Mouse (Mus musculus) left cerebral cortex, adult 2 months (tissue): ENCODE measurements around the gene Gp1bb. TPM values are rescaled to one million over a fixed set of nuclear protein-coding genes. Genes with fewer than 3 reads are reported as not detected.

Experiments used
- DNase-seq, 2 experiments: peaks; one replicate each; pipeline ENCODE4 v3.0.0; 2021 to 2022; ENCODE audit warnings: low spot score in 2 of 2, mixed read lengths in 1 of 2; ENCODE audit errors: extremely low spot score in 1 of 2
- H3K27ac ChIP-seq: fragments of 200-600 bp; 2 replicates; pipeline ENCODE4 v1.8.1; 2022
- H3K4me3 ChIP-seq: fragments of 200-600 bp; 2 replicates; pipeline ENCODE4 v1.8.1; 2022
- CTCF ChIP-seq: fragments of 200-600 bp; IDR thresholded peaks from 2 replicates; pipeline ENCODE4 v1.8.1; 2022; ENCODE audit warnings: antibody characterized with exemption, mild to moderate bottlenecking, moderate library complexity
- intact Hi-C: fragments of 180-260 bp; cut with DNase I; formaldehyde crosslinking; loops from one replicate; pipeline ENCODE4 v1.15.1; 2025
- total RNA-seq, 2 experiments: library from RNA; stranded (reverse); gene quantifications; 2 replicates each; pipeline ENCODE4 v1.2.3; 2021

The Gp1bb gene
- total RNA-seq, 2 experiments from 2014 or later = 1.1 to 1.8 TPM

GRCm38 (mm10) chr16:18593930-18594329 lies 28.3 kb downstream of the Gp1bb start:
- intact Hi-C loops = no loop called here
- no peak for TF ChIP-seq CTCF
- Histone ChIP-seq H3K4me3 (no peak overlapping the region), H3K27ac (no peak overlapping the region)
- DNase-seq = no peak

- no peak overlapping the region for H3K27ac ChIP-seq
- intact Hi-C loops = no loop called here
- no peak for DNase-seq
- peak; percentile 18 for TF ChIP-seq CTCF
- H3K4me3 ChIP-seq = no peak overlapping the region
Observed at GRCm38 (mm10) chr16:18591047-18592018, 30.9 kb downstream of the Gp1bb start.

DNA sequence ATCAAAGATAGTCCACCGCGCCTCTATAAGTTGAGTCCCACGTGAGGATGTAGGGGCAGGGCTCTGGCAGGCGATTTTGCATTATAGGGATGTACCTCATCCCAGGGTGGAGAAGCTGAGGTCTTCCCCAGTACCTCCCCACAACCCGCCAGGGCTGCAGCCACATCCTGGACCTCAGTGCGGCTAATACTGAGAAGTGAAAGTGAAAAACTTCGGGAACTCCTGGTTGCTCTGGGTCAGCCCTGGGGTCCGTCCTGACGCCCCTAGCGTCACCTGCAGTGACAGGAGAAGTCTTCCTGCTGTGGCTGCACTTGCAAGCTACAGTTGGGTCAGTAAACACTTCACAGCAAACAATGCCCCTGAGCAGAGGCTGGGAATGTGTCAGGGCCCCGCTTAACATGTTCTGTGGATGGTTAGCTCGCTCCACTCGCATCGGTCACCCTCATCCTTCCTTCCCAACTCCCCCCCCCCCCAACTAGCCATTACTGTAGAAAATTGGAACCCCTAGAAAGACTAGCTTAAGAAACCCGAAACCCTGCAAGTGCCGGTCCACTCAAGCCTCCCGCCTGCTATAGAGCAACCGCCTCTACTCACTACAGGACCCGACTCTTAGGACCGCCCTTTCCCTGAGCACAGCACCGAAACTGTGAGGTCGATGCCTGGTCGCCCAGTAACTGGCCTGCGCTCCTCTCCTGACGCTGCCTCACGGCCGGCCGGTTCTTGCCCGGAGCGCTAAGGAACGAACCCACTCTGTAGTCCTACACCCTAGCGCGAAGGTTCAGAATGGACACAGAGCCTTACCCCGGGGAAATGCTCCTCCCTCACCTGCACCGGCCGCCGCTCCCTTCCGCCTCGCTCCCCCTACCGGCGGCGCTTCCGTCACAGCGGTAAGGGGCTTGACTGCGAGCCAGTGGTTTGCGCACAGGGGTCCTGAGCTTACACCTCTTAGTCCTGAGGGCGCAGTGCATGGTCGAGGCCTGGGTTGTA lies 32.1 kb downstream of the Gp1bb start, which contains the start of gene Tbx1:
TSS of gene Tbx1 (minus strand) at position 868 of the 987 bp plus-strand sequence.
- no peak for DNase-seq
- TF ChIP-seq CTCF = peak; percentile 36
- H3K4me3 ChIP-seq = peak within 1 kb of the TSS; percentile 29; the same call in 1 of the 2 replicates

GRCm38 (mm10) chr16:18589080-18589621 lies 33.1 kb downstream of the Gp1bb start:
- no peak for TF ChIP-seq CTCF
- intact Hi-C loops = no loop called here
- H3K4me3 ChIP-seq = no peak overlapping the region
- DNase-seq = no peak
- no peak overlapping the region for H3K27ac ChIP-seq

More for the DNA sequence above, 32.1 kb downstream of the Gp1bb start, which contains the start of gene Tbx1:
- no peak within 1 kb of the TSS for H3K27ac ChIP-seq
- intact Hi-C loops = no loop called here

GRCm38 (mm10) chr16:18588738-18589055 lies 33.5 kb downstream of the Gp1bb start:
- intact Hi-C loops = no loop called here
- no peak overlapping the region for H3K4me3 ChIP-seq
- no peak for DNase-seq
- no peak overlapping the region for H3K27ac ChIP-seq
- no peak for TF ChIP-seq CTCF

- no peak for DNase-seq
- no peak for TF ChIP-seq CTCF
- Histone ChIP-seq H3K27ac (no peak overlapping the region), H3K4me3 (no peak overlapping the region)
- intact Hi-C loops = no loop called here
Observed at GRCm38 (mm10) chr16:18587847-18588737, 34.1 kb downstream of the Gp1bb start.

DNA sequence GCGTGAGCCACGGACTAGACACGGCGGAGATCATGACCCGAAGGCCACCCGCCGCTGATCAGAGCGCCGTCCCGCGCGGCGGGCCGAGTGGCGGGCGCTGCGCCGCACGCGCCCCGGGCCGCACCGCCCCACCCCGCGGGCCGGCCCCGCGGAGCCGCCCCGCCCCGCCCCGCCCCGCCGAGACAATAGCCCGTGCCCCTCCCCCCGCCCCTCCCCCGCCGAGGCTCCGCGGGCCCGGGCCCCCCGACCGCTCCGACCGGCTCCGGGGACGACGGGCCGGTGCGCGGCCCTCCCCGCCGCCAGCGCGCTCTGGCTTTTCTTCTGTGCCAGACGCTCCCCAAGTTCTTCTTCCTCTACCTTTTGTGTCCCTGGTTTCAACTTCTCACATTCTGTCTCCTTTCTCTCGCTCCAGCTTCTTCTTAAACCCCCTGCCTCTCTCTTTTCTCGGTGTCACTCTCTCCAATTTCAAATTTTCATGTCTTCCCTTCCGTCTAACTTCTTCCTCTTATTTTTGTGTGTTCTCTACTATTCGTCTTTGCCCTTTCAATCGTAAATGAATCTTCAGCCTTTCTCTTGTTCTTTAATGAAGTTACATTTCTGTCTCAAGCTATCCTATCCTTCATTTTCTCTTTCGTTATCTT lies 35.2 kb downstream of the Gp1bb start:
- intact Hi-C loops = no loop called here
- TF ChIP-seq CTCF = no peak

GRCm38 (mm10) chr16:18586076-18586905 lies 35.9 kb downstream of the Gp1bb start:
- intact Hi-C loops = no loop called here
- peak overlapping the region; percentile 33 for H3K4me3 ChIP-seq
- H3K27ac ChIP-seq = no peak overlapping the region
- no peak for TF ChIP-seq CTCF
- no peak for DNase-seq

More for the DNA sequence above, 35.2 kb downstream of the Gp1bb start:
- no peak for DNase-seq
- Histone ChIP-seq H3K27ac (no peak overlapping the region), H3K4me3 (peak overlapping the region; percentile 33)

GRCm38 (mm10) chr16:18585676-18586075 lies 36.5 kb downstream of the Gp1bb start:
- Histone ChIP-seq H3K4me3 (no peak overlapping the region), H3K27ac (no peak overlapping the region)
- TF ChIP-seq CTCF = no peak
- no peak for DNase-seq
- intact Hi-C loops = no loop called here
